Mouse (Mus musculus): ENCODE results near the gene Cenpv.

Cenpv gene

GRCm38 (mm10) chr11:62507683-62508082 is 31.4 kb downstream of the Cenpv start:
- Histone ChIP-seq H3K4me3 (replicated peaks; ENCODE audit: low read length) (no peak overlapping the region), H3K36me3 (ENCODE audit: insufficient read depth, low read length) (peaks cover 64% of the 10 kb centered on the region), H3K9me3 (ENCODE audit: low read length) (peaks cover 60% of the 10 kb centered on the region), H3K4me1 (replicated peaks; ENCODE audit: low read depth, low read length) (peaks cover 34% of the 10 kb centered on the region), H3K27me3 (ENCODE audit: insufficient read depth, low read length) (no peaks in the 10 kb centered on the region)
- TF ChIP-seq CTCF (conservative IDR thresholded peaks at IDR 0.05; ENCODE audit: low read length) (no peak), NANOG (IDR thresholded peaks at IDR 0.05; ENCODE audit: borderline replicate concordance, low read length) (no peak), POU5F1 (IDR thresholded peaks at IDR 0.05; ENCODE audit: borderline replicate concordance, low read length) (no peak)

- TF ChIP-seq POU5F1 (IDR thresholded peaks at IDR 0.05; ENCODE audit: borderline replicate concordance, low read length) (no peak), CTCF (conservative IDR thresholded peaks at IDR 0.05; ENCODE audit: low read length) (no peak), NANOG (IDR thresholded peaks at IDR 0.05; ENCODE audit: borderline replicate concordance, low read length) (no peak)
- H3K9me3 ChIP-seq (ENCODE audit: low read length): peaks cover 10% of the 10 kb centered on the region
- peaks cover 22% of the 10 kb centered on the region for H3K36me3 ChIP-seq (ENCODE audit: insufficient read depth, low read length)
- H3K27me3 ChIP-seq (ENCODE audit: insufficient read depth, low read length): no peaks in the 10 kb centered on the region
- peaks cover 88% of the 10 kb centered on the region for H3K4me1 ChIP-seq (replicated peaks; ENCODE audit: low read depth, low read length)
- H3K4me3 ChIP-seq (replicated peaks; ENCODE audit: low read length): no peak overlapping the region
Observed at GRCm38 (mm10) chr11:62500529-62500928, 38.5 kb downstream of the Cenpv start.

- Histone ChIP-seq H3K4me3 (replicated peaks; ENCODE audit: low read length) (no peak overlapping the region), H3K9me3 (ENCODE audit: low read length) (no peaks in the 10 kb centered on the region), H3K4me1 (replicated peaks; ENCODE audit: low read depth, low read length) (peaks cover 93% of the 10 kb centered on the region), H3K36me3 (ENCODE audit: insufficient read depth, low read length) (peaks cover 5% of the 10 kb centered on the region; the same call in 1 of the 2 replicates), H3K27me3 (ENCODE audit: insufficient read depth, low read length) (no peaks in the 10 kb centered on the region)
- TF ChIP-seq CTCF (conservative IDR thresholded peaks at IDR 0.05; ENCODE audit: low read length): no peak
- no peak for TF ChIP-seq NANOG (IDR thresholded peaks at IDR 0.05; ENCODE audit: borderline replicate concordance, low read length)
- no peak for TF ChIP-seq POU5F1 (IDR thresholded peaks at IDR 0.05; ENCODE audit: borderline replicate concordance, low read length)
Observed at GRCm38 (mm10) chr11:62498802-62499201, 40.3 kb downstream of the Cenpv start.

- Histone ChIP-seq H3K9me3 (ENCODE audit: low read length) (no peaks in the 10 kb centered on the region), H3K36me3 (ENCODE audit: insufficient read depth, low read length) (0 out of 2 replicates have a peak, but pooled peaks cover 2% of the 10 kb centered on the region)
- TF ChIP-seq POU5F1 (IDR thresholded peaks at IDR 0.05; ENCODE audit: borderline replicate concordance, low read length): no peak
Observed at GRCm38 (mm10) chr11:62497181-62497580, 41.9 kb downstream of the Cenpv start.

GRCm38 (mm10) chr11:62496151-62496715 is 42.8 kb downstream of the Cenpv start:
- Histone ChIP-seq H3K27me3 (ENCODE audit: insufficient read depth, low read length) (no peaks in the 10 kb centered on the region), H3K4me3 (replicated peaks; ENCODE audit: low read length) (peak overlapping the region; percentile 69), H3K36me3 (ENCODE audit: insufficient read depth, low read length) (0 out of 2 replicates have a peak, but pooled peaks cover 2% of the 10 kb centered on the region), H3K9me3 (ENCODE audit: low read length) (no peaks in the 10 kb centered on the region), H3K4me1 (replicated peaks; ENCODE audit: low read depth, low read length) (peaks cover 94% of the 10 kb centered on the region)
- TF ChIP-seq NANOG (IDR thresholded peaks at IDR 0.05; ENCODE audit: borderline replicate concordance, low read length) (no peak), POU5F1 (IDR thresholded peaks at IDR 0.05; ENCODE audit: borderline replicate concordance, low read length) (no peak), CTCF (conservative IDR thresholded peaks at IDR 0.05; ENCODE audit: low read length) (peak; percentile 81)

More at GRCm38 (mm10) chr11:62497181-62497580, 41.9 kb downstream of the Cenpv start:
- peaks cover 93% of the 10 kb centered on the region for H3K4me1 ChIP-seq (replicated peaks; ENCODE audit: low read depth, low read length)
- H3K27me3 ChIP-seq (ENCODE audit: insufficient read depth, low read length): no peaks in the 10 kb centered on the region
- 0 out of 2 replicates have a peak overlapping the region, but pooled peaks have one; percentile 37 for H3K4me3 ChIP-seq (replicated peaks; ENCODE audit: low read length)

- Histone ChIP-seq H3K4me3 (replicated peaks; ENCODE audit: low read length) (peak overlapping the region; percentile 69), H3K9me3 (ENCODE audit: low read length) (no peaks in the 10 kb centered on the region), H3K36me3 (ENCODE audit: insufficient read depth, low read length) (no peaks in the 10 kb centered on the region), H3K4me1 (replicated peaks; ENCODE audit: low read depth, low read length) (peaks cover 94% of the 10 kb centered on the region), H3K27me3 (ENCODE audit: insufficient read depth, low read length) (no peaks in the 10 kb centered on the region)
- TF ChIP-seq POU5F1 (IDR thresholded peaks at IDR 0.05; ENCODE audit: borderline replicate concordance, low read length) (no peak), NANOG (IDR thresholded peaks at IDR 0.05; ENCODE audit: borderline replicate concordance, low read length) (no peak), CTCF (conservative IDR thresholded peaks at IDR 0.05; ENCODE audit: low read length) (no peak)
Observed at GRCm38 (mm10) chr11:62495276-62495801, 43.7 kb downstream of the Cenpv start.

GRCm38 (mm10) chr11:62494754-62495275 is 44.2 kb downstream of the Cenpv start:
- peak overlapping the region; percentile 69 for H3K4me3 ChIP-seq (replicated peaks; ENCODE audit: low read length)
- no peaks in the 10 kb centered on the region for H3K9me3 ChIP-seq (ENCODE audit: low read length)
- peaks cover 94% of the 10 kb centered on the region for H3K4me1 ChIP-seq (replicated peaks; ENCODE audit: low read depth, low read length)
- no peaks in the 10 kb centered on the region for H3K36me3 ChIP-seq (ENCODE audit: insufficient read depth, low read length)
- no peaks in the 10 kb centered on the region for H3K27me3 ChIP-seq (ENCODE audit: insufficient read depth, low read length)
- no peak for TF ChIP-seq CTCF (conservative IDR thresholded peaks at IDR 0.05; ENCODE audit: low read length)
- TF ChIP-seq NANOG (IDR thresholded peaks at IDR 0.05; ENCODE audit: borderline replicate concordance, low read length): peak; percentile 85

- peak overlapping the region; percentile 69 for H3K4me3 ChIP-seq (replicated peaks; ENCODE audit: low read length)
- H3K27me3 ChIP-seq (ENCODE audit: insufficient read depth, low read length): no peaks in the 10 kb centered on the region
Observed at GRCm38 (mm10) chr11:62493701-62494100, 45.4 kb downstream of the Cenpv start.

More at GRCm38 (mm10) chr11:62493701-62494100, 45.4 kb downstream of the Cenpv start:
- Histone ChIP-seq H3K4me1 (replicated peaks; ENCODE audit: low read depth, low read length) (peaks cover 94% of the 10 kb centered on the region), H3K36me3 (ENCODE audit: insufficient read depth, low read length) (no peaks in the 10 kb centered on the region), H3K9me3 (ENCODE audit: low read length) (no peaks in the 10 kb centered on the region)
- no peak for TF ChIP-seq POU5F1 (IDR thresholded peaks at IDR 0.05; ENCODE audit: borderline replicate concordance, low read length)
- no peak for TF ChIP-seq NANOG (IDR thresholded peaks at IDR 0.05; ENCODE audit: borderline replicate concordance, low read length)
- no peak for TF ChIP-seq CTCF (conservative IDR thresholded peaks at IDR 0.05; ENCODE audit: low read length)
